Mouse (Mus musculus) thymus, postnatal 14 days (tissue): ENCODE data around the gene Mms19.
A peak's percentile ranks its signal among the peaks of the same experiment; 100 is the strongest.

Source experiments
- DNase-seq: peaks from one replicate; pipeline ENCODE4 v3.0.0; 2021

The Mms19 gene

GRCm38 (mm10) chr19:41997090-41997489 lies 16.1 kb upstream of the Mms19 start:
- no peak for DNase-seq

- no peak for DNase-seq
Measured at GRCm38 (mm10) chr19:41995483-41995882, 14.5 kb upstream of the Mms19 start.

GRCm38 (mm10) chr19:41994023-41994422 lies 13.1 kb upstream of the Mms19 start:
- no peak for DNase-seq

DNA sequence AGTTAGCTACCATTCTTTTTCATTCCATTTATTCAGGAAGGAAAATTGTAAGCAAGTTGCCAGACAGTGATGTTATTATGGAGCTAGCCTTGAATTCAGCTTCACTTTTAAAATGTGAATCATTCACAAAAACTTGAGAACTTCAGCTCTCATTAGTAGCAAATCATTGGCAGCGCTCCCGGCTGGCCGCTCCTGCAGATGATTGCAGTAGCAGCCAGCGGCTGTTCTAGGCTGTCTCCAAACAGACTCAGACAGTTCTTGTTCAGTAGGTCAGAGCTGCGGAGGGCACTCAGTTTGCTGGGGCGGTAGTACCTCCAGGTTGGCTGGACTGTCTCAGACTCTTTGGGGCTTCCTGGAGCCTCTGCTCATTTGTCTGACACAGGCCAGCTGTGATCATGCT lies 12.5 kb upstream of the Mms19 start:
- no peak for DNase-seq

DNA sequence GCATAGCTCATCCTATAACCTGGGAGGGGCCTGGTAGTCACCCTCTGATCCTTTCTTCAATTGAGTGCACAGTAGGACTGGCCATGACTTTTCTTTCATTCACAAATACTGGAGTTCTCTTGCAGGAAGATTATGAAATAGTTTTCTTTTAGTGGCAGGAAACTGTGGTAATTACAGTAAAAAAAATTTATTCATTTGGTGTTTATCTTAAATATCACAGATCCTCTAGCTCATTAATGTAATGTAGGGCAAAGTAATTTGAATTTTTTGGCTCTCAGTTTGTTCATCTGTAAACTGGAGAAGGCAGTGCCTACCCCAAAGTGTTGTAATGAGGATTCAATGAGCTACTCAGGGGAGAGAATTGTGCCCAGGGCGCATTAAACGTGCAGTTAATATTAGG lies 12.0 kb upstream of the Mms19 start:
- no peak for DNase-seq

DNA sequence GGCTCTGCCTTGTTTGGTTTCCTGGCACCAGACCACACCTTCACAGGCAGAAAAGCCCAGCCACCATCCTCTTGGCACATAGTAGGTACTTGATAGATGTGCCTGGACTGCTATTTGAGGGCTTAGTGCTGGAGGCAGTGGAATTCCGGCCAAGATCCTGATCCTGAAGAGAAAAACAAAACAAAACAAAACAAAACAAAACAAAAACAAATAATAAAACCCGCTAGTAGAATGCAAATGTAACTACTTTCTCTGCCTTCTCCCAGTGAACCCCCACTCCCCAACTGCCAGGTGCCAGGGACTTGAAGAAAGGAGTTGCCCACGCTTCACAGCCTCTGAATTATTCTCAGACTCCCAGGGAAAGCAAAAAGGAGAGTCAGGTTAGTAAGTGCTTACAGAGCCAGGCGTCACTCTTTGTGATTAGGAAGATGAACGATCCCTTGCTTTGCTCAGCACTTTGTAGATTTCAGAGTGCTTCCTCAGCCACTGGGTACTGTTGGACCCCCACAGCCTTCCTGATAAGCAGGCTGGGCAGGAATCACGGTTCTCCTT lies 11.0 kb upstream of the Mms19 start:
- DNase-seq, result no peak

- no peak for DNase-seq
Measured at GRCm38 (mm10) chr19:41989810-41990209, 8.9 kb upstream of the Mms19 start.

DNA sequence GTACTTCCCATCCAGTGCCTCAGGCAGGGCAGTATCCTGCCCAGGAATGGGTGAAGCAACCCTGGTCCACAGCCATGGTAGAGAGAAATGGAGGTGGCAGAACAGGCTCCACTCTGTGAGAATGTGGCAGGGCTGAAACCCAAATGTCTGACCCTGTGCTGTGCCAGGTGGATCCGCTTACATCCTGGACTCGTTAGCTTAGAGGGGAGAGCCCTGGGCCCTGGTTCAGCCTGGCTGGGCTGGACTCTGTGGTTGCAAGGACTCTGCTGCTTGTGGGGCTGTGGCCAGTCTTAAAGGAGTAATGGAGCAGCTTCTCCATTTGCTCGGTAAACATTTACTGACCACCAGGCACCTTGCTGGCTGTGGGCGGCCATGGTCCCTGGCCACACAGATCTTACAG lies 6.2 kb upstream of the Mms19 start:
- no peak for DNase-seq

GRCm38 (mm10) chr19:41985994-41986393 lies 5.0 kb upstream of the Mms19 start:
- DNase-seq, result no peak

- peak; percentile 13 for DNase-seq
Measured at GRCm38 (mm10) chr19:41982791-41983150, 1.8 kb upstream of the Mms19 start.

- peak; percentile 64 for DNase-seq
Measured at GRCm38 (mm10) chr19:41981931-41982790, 1.2 kb upstream of the Mms19 start.

- DNase-seq, result no peak
Measured at GRCm38 (mm10) chr19:41981595-41981927, 604 bp upstream of the Mms19 start, which contains the start of gene Ubtd1. Gene Ubtd1, plus strand, starts transcription at chr19:41981763.

GRCm38 (mm10) chr19:41980422-41980818 lies 537 bp downstream of the Mms19 start:
- DNase-seq, result peak; percentile 48

GRCm38 (mm10) chr19:41973891-41974794 lies 6.8 kb downstream of the Mms19 start:
- no peak for DNase-seq

DNA sequence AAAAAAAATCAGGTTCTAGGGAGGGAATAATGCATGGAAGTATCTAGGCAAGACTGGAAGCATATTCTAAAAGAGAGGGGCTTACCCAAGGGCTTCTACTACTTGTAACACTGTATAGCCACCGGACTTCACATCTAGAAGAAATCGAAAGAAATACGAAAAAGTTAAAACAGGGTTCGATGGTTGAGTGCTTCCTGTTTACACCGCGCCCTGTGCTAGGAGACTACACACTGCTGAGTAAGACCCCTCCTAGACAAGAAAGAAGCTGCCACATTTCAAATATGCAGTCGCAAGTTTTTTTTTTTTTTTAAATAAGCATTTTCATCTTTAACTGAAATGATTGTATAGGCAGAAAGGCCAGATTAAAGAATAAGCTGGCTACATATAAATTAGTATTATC lies 11.3 kb downstream of the Mms19 start:
- DNase-seq, result peak; percentile 18

DNA sequence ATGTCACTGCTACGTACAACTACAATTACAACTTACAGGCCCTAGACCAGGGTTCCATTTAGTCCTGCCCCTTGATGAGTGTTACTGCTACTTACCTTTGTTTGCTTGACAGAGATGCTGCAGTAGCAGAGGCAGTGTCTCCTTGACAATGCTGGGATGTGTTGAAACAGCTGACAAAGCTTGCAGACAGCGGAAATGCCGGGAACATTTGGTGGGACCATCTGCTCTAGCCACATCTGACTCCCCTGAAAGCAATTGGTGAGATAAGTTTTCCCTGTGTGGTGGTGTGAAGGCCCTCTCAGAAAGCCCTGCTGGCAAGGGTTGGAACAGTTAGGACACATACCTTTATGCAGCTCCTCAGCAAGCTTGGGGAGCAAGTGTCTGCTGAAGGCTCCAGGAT lies 27.4 kb downstream of the Mms19 start:
- DNase-seq, result no peak

DNA sequence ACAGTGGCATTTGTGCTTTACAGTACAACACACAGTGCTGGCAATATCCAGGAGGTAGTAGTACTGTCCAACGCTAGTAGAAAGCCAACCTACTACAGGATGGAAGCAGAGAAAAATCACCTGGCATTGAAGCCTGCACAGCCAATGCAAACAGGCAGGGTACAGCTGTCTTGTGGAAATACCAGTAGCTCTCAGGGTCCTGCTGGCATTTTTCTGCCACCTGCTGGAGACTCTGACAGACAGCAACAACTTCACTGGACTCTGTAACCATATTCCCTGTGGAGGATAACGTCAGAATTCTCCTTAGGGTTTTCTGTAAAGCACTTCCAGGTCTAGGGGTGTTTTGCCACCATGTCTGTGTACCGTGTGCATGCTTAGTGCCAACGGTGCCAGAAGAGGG lies 28.7 kb downstream of the Mms19 start:
- DNase-seq, result peak; percentile 22

DNA sequence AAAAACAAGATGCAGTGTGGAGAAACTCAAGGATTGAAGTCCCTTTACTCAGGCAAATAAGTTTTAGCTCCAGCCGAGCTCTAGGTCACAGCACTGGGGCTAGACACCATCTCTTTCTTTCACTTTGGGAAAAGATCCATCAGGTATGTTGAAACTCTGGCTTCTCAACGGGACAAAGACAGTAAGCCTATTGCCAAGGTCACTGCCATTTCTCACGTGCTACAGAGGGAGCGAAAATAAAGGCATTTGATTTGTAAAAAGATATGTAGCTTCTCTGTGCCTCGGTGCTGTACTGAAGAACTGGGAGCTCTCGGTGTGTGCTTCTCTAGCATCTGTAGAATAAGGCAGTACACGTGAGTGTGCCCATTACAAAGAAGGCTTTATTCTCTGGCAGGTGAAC lies 37.1 kb downstream of the Mms19 start:
- no peak for DNase-seq

DNA sequence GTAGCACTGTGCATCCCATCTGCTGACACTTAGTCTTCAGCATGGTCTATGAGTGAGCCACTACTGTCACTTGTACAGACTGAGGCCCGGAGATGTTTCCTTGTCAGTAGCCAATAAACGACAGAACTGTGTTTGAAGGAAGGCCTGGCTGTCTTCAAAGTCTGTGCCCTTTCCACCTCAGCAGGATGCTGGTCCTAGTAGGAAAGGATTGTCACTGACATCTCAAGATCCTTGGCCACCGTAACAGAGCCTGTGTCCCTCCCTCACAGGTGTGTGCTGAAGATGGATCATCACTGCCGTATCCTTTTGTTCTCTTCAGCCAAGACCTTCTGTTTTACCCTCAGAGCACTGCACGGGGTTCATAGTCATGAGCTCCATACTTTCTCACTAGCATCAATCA lies 42.4 kb downstream of the Mms19 start:
- DNase-seq, result no peak

- no peak for DNase-seq
Measured at GRCm38 (mm10) chr19:41935921-41936320, 45.0 kb downstream of the Mms19 start.

- DNase-seq, result no peak
Measured at GRCm38 (mm10) chr19:41934124-41934523, 46.8 kb downstream of the Mms19 start.

- DNase-seq, result peak; percentile 97
Measured at GRCm38 (mm10) chr19:41933179-41934086, 47.5 kb downstream of the Mms19 start, which contains the start of the genes Exosc1 and Zdhhc16. Gene Exosc1, minus strand, starts transcription at chr19:41933423. Gene Zdhhc16, plus strand, starts transcription at chr19:41933480.
